Mouse (Mus musculus) olfactory bulb, adult 2 months (tissue): ENCODE results near the gene Hdac9. TPM values are rescaled to one million over a fixed set of nuclear protein-coding genes. Genes with fewer than 3 reads are reported as not detected.

Source experiments
- H3K27ac ChIP-seq: fragments of 200-500 bp; 2 replicates; pipeline ENCODE4 v1.5.1; 2012; ENCODE audit warnings: low read depth, low read length; ENCODE audit not compliant: insufficient read depth
- H3K4me1 ChIP-seq: fragments of 200-500 bp; 2 replicates; pipeline ENCODE4 v1.6.1; 2012; ENCODE audit warnings: low read length; ENCODE audit not compliant: control insufficient read depth, insufficient read depth
- H3K4me3 ChIP-seq: fragments of 200-500 bp; 2 replicates; pipeline ENCODE4 v1.5.1; 2012; ENCODE audit warnings: mild to moderate bottlenecking, low read depth, low read length, moderate library complexity; ENCODE audit not compliant: insufficient read depth
- CTCF ChIP-seq: fragments of 200-500 bp; IDR thresholded peaks from 2 replicates; pipeline ENCODE4 v1.5.1; 2012; ENCODE audit warnings: low read depth, mild to moderate bottlenecking, low read length, moderate library complexity; ENCODE audit not compliant: insufficient read depth
- POLR2A ChIP-seq: fragments of 200-500 bp; IDR thresholded peaks from 2 replicates; pipeline ENCODE4 v1.6.1; 2012; ENCODE audit warnings: mild to moderate bottlenecking, low read depth, low read length, moderate library complexity; ENCODE audit not compliant: insufficient read depth
- WGBS: fragments of 180-500 bp; shearing (Covaris S2); methylation state at CpG from one replicate; pipeline ENCODE4 v1.1.7; 2018; 5-methylcytosine and 5-hydroxymethylcytosine counted together
- polyA plus RNA-seq: library from polyadenylated mRNA; stranded (reverse); fragments of >200 nt; gene quantifications from 2 replicates; pipeline ENCODE4 v1.2.4, GENCODE M21; 2012; ENCODE audit warnings: low replicate concordance; ENCODE audit not compliant: missing spikeins, insufficient read depth, insufficient read length

Hdac9 gene
- polyA plus RNA-seq, 1 experiment, result not detected

DNA sequence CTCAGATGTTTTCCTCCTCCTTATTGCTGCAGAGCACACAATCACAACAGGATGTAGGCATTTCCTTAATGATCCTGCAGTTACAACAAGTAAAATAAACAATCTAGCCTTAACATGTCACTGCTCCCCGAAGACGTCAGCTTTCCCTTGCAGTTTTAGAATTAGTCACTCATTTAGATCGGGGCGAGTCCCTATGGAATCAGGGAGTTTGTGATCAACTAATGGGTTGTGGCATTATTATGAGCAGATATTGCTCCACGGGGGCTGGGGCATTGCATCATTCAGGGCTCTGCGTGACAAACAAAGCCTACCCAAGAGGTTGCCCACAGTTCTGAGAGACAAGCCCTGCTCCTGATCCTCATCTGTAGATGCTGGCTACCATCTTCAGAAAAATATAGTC is 96.7 kb downstream of the Hdac9 start:
- Histone ChIP-seq H3K4me3 (no peak overlapping the region), H3K27ac (no peak overlapping the region), H3K4me1 (no peaks in the 10 kb centered on the region)
- 59% methylated on average over 6 of the region's 6 CpGs for WGBS
- TF ChIP-seq POLR2A, result no peak
- no peak for TF ChIP-seq CTCF

DNA sequence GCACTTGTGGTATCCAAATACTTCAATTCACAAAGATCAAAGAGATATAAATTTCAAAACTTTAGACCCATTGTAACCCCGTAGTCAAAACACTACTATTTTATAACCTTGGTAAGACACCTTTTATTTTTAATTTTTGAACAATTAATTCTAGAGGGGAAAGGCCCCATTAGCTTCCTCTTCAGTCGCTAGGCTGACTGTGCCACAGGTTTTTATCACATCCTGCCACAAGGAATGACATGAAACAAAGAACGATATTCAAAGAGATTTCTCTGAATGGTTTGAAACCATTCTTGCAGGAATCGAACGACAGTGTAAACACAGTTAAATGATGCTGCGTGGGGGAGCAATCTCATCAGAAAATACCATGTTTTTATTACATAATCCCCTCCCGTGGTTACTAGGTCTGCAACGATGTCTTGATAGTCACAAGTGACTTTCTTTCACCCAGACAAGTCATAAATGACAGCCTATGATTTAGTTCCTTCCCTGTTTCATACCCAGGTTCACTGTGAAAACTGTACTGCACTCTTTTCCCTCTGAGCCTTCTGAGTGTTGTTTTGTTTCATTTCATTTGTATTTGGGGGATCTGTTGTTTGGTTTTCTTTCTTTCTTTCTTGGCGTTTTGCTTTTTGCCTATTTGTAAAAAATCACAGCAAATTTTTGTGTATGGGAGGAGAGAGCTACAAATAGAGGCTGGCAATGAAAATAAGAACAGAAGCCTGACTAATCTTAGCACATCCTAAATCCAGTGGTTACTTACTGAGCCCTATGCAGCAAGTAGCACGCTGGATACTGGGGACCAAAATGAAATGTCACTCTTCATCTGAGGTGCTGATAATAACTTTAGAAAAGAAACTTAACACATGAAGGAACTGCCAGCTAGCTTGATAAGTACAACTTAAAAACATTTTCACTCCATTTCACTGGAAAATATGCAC is 105.0 kb downstream of the Hdac9 start:
- 34% methylated on average over 10 of the region's 10 CpGs for WGBS
- H3K4me3 ChIP-seq, result no peak overlapping the region
- H3K4me1 ChIP-seq, result peaks cover 2% of the 10 kb centered on the region; the same call in 1 of the 2 replicates
- H3K27ac ChIP-seq, result no peak overlapping the region
- TF ChIP-seq POLR2A (no peak), CTCF (no peak)

DNA sequence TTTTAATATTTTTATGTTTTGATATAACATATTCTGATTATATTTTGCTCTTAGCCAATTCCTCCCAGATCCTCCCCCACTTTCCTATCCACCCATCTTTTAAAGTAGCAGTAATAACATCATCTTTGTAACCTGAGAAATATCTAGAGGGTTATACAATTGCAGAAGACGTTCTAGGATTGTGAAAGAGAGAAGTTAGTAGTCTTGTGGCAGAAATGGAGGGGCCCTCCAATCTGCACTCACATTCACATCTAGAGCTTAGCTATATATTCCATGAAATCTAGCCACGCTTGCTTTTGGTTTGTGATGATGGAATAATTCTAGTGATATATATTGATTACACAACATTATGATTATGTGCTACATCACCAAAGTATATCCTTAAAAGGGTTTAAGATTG is 106.7 kb downstream of the Hdac9 start:
- 97% methylated on average over 2 of the region's 2 CpGs for WGBS
- H3K4me3 ChIP-seq, result no peak overlapping the region
- TF ChIP-seq CTCF, result no peak
- TF ChIP-seq POLR2A, result no peak
- peaks cover 2% of the 10 kb centered on the region; the same call in 1 of the 2 replicates for H3K4me1 ChIP-seq
- H3K27ac ChIP-seq, result no peak overlapping the region

DNA sequence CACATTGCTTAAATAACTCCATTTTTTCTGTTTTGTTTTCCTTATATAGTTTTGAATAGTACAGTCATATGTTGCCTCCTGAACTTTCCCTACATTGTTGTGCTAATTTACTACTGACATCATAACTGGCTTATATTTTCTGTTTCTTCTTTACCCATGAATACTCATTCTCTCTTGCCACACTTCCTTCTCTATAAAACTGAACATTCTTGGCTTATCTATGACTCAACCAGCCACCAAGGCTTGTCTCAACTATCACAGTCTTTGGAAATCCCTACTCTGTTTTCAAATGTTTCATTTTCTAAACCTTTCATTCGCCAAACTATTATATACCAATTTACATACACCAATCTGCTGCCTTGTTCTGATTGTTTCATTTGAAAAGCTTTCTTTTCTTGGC is 108.7 kb downstream of the Hdac9 start:
- H3K4me1 ChIP-seq, result peaks cover 5% of the 10 kb centered on the region; the same call in 1 of the 2 replicates
- TF ChIP-seq POLR2A (no peak), CTCF (no peak)
- H3K27ac ChIP-seq, result no peak overlapping the region
- no peak overlapping the region for H3K4me3 ChIP-seq
- WGBS, result 91% methylated on average over 1 of the region's 1 CpGs

DNA sequence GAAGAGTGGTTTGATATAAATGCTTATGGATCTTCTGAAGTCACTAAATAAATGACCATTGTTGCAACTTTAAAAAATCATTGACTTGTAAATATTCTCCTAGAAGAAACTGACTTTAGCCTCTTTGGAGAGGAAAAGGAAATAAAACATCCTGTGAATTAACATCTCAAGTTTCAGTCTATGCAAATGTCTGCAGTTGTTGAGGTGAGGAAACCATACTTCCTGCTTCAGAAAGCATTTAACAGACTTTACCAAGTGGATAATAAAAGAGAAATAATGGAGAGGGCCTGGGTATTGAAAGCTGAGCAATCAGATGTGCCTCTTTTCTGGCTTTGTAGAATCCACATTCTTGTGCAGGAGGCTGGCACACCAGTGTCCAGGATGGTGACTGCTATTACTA is 110.4 kb downstream of the Hdac9 start:
- TF ChIP-seq POLR2A (no peak), CTCF (no peak)
- no peak overlapping the region for H3K4me3 ChIP-seq
- no peak overlapping the region for H3K27ac ChIP-seq
- H3K4me1 ChIP-seq, result peaks cover 10% of the 10 kb centered on the region; the same call in 1 of the 2 replicates

DNA sequence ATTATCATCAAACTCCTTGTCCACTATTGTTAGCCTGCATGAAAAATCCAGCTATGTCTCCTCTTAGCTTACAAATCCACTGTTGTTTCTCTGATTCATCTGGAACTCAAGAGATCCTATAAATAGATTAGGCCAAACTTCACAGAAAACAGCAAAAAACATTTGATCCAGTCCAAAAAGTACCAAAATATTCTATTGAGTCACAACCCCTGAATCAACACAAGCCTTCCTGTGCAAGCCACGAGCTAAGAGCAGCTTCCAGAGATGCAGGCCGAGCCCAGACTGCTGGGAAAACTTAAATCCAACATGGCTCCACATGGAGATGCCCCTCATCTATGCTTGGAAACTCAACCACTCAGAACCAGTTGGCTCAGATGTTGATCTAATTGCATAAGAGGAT is 113.2 kb downstream of the Hdac9 start:
- Histone ChIP-seq H3K4me1 (peaks cover 10% of the 10 kb centered on the region; the same call in 1 of the 2 replicates), H3K4me3 (no peak overlapping the region), H3K27ac (no peak overlapping the region; the same call in 1 of the 2 replicates)
- TF ChIP-seq POLR2A, result no peak
- no peak for TF ChIP-seq CTCF
- 41% methylated on average over 2 of the region's 2 CpGs for WGBS

DNA sequence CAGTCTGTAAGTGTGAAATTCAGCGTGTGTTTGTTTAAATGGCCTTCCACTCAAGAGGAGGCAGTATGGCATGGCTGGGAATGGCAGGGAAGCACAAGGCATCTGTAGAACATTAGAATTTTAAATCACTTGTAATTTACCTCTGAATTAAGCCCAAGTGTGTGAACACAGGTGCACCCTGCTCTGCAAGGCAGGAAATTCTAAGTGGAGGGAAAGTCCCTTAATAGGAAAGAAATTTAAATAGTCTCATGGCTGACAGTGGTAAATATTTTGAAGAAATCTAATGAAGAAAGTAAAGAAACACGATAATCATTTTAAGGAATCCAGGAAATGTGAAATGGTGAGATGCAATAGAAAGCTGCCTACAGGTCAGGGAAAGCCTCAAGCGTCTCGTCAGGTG is 114.6 kb downstream of the Hdac9 start:
- 86% methylated on average over 4 of the region's 4 CpGs for WGBS
- no peak overlapping the region for H3K4me3 ChIP-seq
- H3K4me1 ChIP-seq, result peaks cover 10% of the 10 kb centered on the region; the same call in 1 of the 2 replicates
- H3K27ac ChIP-seq, result no peak overlapping the region
- TF ChIP-seq CTCF (no peak), POLR2A (no peak)

DNA sequence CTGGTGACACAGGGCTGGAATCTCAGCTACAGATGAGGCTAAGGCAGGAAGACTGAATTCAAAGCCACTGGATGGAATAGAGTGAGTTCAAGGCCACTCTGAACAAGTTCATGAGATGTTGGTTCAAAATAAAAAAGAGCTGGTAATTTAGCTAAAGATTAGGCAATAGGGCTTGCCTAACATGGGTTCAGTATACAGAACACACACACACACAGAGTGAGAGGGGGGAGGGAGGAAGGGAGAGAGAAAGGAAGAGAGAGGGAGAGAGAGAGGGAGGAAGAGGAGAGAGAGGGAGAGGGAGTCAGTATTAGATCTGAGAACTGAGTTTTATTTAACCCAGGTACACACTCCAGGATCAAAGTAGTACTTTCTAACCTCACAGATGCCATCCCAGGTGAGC is 115.1 kb downstream of the Hdac9 start:
- no peak overlapping the region; the same call in 1 of the 2 replicates for H3K27ac ChIP-seq
- H3K4me3 ChIP-seq, result no peak overlapping the region
- TF ChIP-seq POLR2A (no peak), CTCF (no peak)
- H3K4me1 ChIP-seq, result peaks cover 10% of the 10 kb centered on the region; the same call in 1 of the 2 replicates

DNA sequence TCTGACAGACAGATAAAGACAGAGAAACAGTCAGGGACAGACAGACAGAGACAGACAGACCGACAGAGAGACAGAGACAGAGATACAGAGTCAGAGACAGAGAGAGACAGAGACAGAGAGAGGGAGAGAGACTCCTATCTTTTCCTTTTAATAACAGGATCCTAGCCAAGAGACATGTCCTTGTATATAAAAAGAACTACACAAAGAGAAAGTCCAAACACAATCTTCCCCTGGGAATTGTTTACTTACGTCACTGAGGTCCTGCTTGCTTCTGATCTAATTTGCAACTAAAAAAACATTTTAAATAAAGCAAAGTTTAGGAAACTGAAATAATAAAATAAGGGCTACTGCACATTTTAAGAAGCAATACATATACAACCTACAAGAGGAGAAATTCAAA is 119.5 kb downstream of the Hdac9 start:
- WGBS, result 65% methylated on average over 2 of the region's 2 CpGs
- H3K4me1 ChIP-seq, result 0 out of 2 replicates have a peak, but pooled peaks cover 2% of the 10 kb centered on the region
- no peak overlapping the region for H3K27ac ChIP-seq
- TF ChIP-seq POLR2A (no peak), CTCF (no peak)
- no peak overlapping the region for H3K4me3 ChIP-seq
